Mouse (Mus musculus): ENCODE measurements at regions not wholly inside any gene's neighbourhood (a gene's known extent, or its start where the extent isn't known, plus 50 kb on each side); places are given as distances from the start of the nearest gene placed in this dataset.
A peak's percentile ranks its signal among the peaks of the same experiment; 100 is the strongest.

- DNase-seq (ENCODE audit: low read depth) = no peak
Measured at GRCm38 (mm10) chr11:111577883-111578282, 511.9 kb downstream of the Kcnj2 start.

DNA sequence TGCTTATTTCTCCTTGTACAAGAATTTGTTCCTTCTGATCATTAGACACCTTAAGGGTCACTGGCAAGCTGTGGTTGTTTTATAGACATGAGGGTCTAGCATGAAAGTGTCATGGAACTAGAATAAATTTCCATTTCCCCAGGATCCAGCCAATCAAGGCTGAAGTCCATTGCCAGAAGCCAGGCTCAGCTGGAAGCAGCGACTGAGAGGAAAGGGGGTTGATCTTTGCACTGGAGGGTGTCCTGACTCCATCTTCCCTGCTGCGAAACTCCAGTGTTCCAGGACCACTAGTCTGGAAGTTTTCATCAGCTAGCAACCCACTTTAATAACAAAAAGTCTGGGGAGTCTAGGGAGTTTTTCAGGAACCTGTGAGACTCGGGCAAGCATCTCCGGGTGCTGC lies 517.0 kb downstream of the Kcnj2 start:
- no peak for DNase-seq (ENCODE audit: low read depth)

DNA sequence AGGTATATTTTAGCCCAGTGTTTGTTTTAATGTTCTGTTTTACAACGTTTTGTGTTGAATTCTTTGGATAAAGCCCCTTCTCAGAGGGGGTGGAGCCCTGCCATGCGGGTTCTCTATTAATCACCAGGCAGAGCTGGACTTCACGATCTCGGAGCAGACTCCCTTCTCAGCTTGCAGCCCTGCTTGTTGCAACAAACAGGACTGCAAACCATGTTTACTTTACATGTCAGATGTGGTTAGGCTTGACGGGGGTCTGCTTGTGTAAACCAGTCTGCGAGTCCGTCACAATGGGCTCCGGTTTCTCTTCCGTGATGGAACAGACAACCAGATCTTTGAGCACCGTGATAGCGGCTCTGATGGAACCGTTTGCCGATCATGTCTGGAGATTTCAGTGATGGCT lies 517.6 kb downstream of the Kcnj2 start:
- no peak for DNase-seq (ENCODE audit: low read depth)

- DNase-seq (ENCODE audit: low read depth) = no peak
Measured at GRCm38 (mm10) chr11:111599456-111599855, 533.5 kb downstream of the Kcnj2 start.

DNA sequence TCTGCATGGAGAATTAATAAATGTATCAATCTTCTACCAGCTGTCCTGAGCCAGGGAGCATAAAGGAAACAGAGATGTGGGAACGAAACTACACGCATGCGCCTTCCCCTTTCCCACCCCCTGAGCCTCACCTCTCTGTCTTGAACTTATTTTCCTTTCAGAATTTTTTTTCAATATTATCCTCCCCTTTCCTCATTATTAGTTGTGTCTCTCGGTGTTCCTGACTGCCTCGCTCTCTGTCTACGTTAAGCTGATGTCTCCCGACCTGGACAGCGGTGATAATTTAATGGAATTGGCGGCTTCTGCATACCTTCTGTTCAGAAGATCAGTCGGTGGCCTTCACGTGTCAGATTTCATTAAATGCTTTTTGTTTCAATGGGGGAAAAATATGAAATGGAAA lies 539.2 kb downstream of the Kcnj2 start:
- no peak for DNase-seq (ENCODE audit: low read depth)

DNA sequence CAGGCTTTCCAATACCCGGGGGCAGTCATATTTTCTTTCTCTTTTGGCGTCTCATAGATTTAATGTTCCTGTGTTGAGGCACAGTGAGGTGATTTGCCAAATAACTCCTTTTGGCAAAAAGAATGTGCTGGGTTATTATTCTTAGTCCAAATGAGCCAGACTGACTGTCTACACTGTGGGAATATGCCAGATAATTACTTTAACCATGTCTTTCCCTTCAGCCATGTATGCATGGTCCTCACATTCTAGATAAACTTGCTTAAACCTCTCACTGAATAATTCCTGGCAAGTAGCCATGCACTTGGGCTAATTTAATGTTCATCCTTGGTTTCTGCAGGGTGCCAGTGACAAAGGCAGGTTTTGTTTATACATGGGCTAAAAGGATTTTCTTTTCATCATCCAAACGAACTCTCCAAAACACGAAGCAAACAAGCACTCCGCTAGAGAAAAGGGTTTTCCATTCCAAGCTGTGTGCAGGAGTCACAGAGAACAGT lies 544.6 kb downstream of the Kcnj2 start:
- DNase-seq (ENCODE audit: low read depth) = no peak

GRCm38 (mm10) chr11:111643603-111644002 lies 577.6 kb downstream of the Kcnj2 start:
- no peak for DNase-seq (ENCODE audit: low read depth)

DNA sequence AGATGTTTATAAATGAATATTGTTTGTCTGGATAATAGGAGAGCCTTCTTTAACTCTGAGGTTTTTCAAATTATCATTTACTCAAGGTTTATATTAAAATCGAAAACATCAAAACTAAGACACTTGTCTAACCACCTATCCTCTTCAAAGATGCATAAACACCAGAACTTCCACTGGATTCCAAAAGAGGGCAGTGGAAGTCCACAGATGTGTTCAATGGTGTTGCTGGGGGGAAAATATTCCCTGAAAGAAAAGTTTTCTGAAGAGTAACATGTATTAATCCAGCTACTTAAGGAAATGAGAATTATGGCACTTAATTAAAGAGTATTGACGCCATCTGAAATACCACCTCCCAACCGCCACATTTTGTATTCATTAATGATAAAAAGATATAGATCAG lies 586.9 kb downstream of the Kcnj2 start:
- peak; percentile 37 for DNase-seq (ENCODE audit: low read depth)

DNA sequence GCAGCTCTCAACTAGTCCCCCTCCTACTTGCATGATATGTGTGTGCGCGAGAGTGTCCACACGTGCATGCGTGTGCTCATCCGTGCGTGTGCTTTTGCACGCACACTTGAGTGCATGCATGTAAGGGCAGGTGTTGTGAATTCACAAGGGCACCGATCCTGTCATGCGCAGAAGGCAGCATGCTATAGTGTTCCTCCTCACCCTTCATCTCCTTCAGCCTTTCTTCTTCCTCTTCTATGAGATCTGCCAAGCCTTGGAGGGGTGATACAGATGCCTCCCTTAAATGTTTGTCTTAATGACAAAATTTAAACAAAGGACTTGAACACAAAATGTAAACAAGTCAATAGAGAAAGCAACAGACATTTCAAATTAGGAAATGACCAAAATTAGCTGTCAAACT lies 591.8 kb downstream of the Kcnj2 start:
- no peak for DNase-seq (ENCODE audit: low read depth)

- no peak for DNase-seq (ENCODE audit: low read depth)
Measured at GRCm38 (mm10) chr11:111658362-111659309, 592.7 kb downstream of the Kcnj2 start.

- DNase-seq (ENCODE audit: low read depth) = no peak
Measured at GRCm38 (mm10) chr11:111663269-111663668, 597.3 kb downstream of the Kcnj2 start.

DNA sequence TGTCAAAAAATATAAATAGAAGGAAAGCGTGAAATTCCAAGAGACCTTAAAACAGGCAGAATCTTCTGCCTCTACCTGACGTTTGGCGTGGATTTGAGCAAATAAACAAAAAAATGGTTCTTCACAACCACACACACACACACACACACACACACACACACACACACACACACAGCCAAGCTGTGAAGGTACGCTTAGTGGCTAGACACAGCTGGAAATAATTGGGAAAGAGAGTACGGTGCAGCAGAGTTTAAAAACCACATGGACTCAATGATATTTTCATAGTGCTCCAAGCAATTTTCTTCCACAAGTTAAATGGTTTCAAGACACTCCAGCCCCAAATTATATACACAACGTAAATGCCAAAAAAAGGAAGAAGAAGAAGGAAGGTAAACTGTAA lies 600.4 kb downstream of the Kcnj2 start:
- DNase-seq (ENCODE audit: low read depth) = no peak

GRCm38 (mm10) chr11:111671865-111672264 lies 605.9 kb downstream of the Kcnj2 start:
- DNase-seq (ENCODE audit: low read depth) = no peak

GRCm38 (mm10) chr11:111675673-111676072 lies 609.7 kb downstream of the Kcnj2 start:
- no peak for DNase-seq (ENCODE audit: low read depth)

GRCm38 (mm10) chr11:111682341-111682740 lies 616.4 kb downstream of the Kcnj2 start:
- no peak for DNase-seq (ENCODE audit: low read depth)

DNA sequence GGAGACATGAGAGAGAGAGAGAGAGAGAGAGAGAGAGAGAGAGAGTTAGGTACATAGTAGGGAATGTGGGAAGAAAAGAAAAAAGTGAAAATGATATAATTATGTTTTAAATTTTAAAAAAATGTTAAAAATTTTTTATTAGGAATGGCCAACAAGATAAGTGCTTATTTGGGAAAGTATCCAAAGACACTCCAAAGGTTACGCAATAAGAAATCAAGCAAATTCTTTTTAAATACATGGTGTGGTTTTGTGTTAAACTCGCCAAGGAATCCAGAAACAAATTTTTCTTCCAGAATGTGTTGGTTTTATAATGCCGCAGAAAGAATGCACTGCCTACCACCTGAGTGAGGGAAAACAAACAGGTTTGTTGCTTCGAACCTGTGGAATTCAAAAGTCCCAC lies 617.9 kb downstream of the Kcnj2 start:
- no peak for DNase-seq (ENCODE audit: low read depth)

DNA sequence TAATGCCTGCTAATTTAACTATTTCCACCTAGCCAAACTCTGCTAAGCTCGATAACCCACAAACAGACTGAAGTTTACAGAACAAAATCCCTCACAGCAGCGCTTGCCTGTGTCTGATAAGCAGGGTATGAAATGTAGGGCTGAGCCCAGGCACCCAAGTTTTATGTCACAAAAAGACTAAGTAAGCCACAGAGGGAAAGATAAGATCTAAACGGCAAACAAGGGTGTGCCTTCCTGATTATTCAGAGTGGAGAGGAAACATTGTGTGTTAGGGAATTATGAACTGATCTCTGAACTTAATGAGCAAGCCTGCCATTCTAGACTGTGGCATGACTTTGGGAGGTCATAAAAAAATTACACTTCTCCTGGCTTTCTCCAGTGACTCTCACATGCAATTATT lies 621.8 kb downstream of the Kcnj2 start:
- DNase-seq (ENCODE audit: low read depth) = no peak

DNA sequence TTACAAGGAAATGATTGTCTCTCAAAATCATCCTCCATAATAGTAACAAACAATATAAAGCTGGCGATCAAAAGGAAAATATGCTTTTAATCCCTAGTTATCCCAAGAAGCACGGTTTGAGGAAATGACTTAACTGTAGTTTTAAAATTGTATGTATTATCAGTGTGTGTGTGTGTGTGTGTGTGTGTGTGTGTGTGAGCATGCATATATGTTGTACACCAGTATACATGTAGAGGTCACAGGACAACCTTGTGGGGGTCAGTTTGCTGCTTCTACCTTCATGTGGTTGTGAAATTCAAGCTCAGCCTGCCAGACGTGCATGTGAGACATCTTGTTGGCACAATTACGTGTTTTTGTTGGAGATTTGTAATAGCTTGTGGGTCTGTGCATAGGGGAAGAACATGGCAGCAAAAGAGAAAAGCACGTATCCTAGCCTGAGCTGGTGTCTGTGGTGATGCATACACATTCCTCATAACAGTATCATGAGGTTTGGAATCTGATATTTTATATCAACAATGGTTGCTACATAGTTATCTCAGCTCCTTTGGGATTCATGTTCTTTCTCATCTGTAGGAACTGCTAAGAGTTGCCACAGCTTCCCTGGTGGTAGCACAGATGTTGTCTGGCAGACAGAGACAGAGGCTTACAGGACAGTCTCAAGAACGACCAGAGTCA lies 622.4 kb downstream of the Kcnj2 start:
- DNase-seq (ENCODE audit: low read depth) = peak; percentile 79

- no peak for DNase-seq (ENCODE audit: low read depth)
Measured at GRCm38 (mm10) chr11:111689899-111690298, 623.9 kb downstream of the Kcnj2 start.

DNA sequence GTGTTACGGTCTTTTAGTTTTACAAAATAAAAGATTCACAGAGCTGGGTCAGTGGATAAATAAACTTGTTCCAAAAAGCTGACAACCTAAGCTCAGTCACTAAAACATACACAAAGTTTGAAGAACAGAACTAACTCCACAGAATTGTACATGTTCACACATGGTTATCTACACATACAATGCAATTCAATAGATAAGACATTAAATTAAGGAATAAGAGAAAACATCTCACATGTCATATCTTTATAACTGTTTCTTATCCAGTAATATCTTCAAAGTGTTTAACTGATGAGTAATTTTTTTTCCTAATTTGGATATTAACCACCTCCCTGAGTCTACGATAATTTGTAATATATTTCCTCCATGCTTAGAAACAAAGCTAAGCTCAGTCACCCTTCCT lies 625.5 kb downstream of the Kcnj2 start:
- no peak for DNase-seq (ENCODE audit: low read depth)

DNA sequence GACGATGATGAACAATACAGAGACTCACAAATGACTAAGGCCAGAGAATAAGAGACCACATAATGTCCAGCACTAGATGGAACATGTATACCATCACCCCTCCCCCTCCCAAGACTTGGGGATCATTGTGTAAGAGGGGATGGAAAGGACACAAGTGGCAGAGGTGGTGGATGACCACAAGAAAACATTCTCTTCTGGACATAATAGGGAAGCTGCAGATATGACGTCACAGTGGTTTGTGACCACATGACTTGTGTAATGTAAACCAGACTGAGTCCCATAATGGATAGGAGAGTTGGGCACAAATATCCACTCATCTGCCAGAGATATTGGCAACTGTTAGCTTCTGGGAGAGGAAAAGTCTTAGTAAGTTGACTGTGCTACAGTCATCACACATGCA lies 630.7 kb downstream of the Kcnj2 start:
- no peak for DNase-seq (ENCODE audit: low read depth)

DNA sequence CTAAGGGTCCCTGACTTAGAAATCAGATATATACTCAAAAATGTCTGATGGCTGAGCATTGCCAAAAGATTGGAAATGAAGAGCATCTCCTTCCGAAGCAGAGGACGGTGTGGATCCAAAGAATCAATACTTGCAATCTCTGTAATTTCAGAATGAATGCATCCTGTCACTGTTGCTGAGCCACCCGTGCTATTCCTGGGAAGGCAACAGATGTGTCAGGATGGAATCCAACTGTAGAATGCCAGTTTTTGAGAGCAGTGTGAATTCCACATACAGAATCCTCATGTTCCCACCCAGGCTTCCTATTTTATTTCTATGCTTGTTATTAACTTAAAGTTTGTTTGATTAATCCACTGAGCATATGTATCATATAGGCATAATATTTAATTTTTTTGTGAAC lies 633.9 kb downstream of the Kcnj2 start:
- no peak for DNase-seq (ENCODE audit: low read depth)

DNA sequence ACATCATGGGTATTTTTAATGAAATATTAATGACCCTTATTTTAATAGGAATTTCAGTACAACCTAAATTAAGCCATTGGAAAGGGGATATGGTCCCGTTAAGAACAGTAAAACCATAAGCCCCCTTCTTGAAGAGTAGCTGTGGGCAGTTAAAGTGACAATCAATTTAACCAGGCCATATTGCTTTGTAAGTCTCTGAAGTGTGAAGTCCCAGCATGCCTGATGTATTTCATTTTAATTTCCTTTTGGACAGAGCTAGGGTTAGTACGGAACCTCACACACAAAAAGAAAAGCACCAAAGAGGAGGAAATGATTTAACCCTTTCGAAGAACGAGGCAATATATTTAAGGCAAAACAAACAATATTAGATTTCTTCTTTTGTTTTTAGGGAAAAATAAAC lies 640.9 kb downstream of the Kcnj2 start:
- no peak for DNase-seq (ENCODE audit: low read depth)
